Mouse (Mus musculus): ENCODE measurements around the gene Fbh1. TPM values are rescaled to one million over a fixed set of nuclear protein-coding genes. Genes with fewer than 3 reads are reported as not detected.
"Not testable (repeated sequence)": the region's sequence is repeated elsewhere in the genome, so short reads cannot be mapped to it uniquely, and the experiment has no call there.

Fbh1 gene
- polyA plus RNA-seq, 1 experiment from 2014 or later, result 97.6 TPM

- peaks cover 7% of the 10 kb centered on the region; the same call in 1 of the 2 replicates for H3K36me3 ChIP-seq
- H3K9ac ChIP-seq, result no peak overlapping the region
- no peak overlapping the region for H3K4me2 ChIP-seq
- H3K4me1 ChIP-seq (replicated peaks), result 0 out of 2 replicates have a peak, but pooled peaks cover 3% of the 10 kb centered on the region
- H3K9me3 ChIP-seq (replicated peaks), result no peaks in the 10 kb centered on the region
- H3K4me3 ChIP-seq, result no peak overlapping the region
- 74% methylated on average over 4 of the region's 4 CpGs for WGBS
- no peak for ATAC-seq (replicated peaks; ENCODE audit: insufficient number of reproducible peaks, insufficient read depth, low FRiP score, low read depth)
- no peaks in the 10 kb centered on the region for H3K27me3 ChIP-seq
- H3K27ac ChIP-seq, result no peak overlapping the region
Measured at GRCm38 (mm10) chr2:11714535-11714934, 62.8 kb downstream of the Fbh1 start.

- Histone ChIP-seq H3K9ac (no peak overlapping the region), H3K36me3 (no peaks in the 10 kb centered on the region), H3K4me2 (no peak overlapping the region), H3K4me3 (no peak overlapping the region), H3K4me1 (replicated peaks) (0 out of 2 replicates have a peak, but pooled peaks cover 3% of the 10 kb centered on the region), H3K9me3 (replicated peaks) (no peaks in the 10 kb centered on the region), H3K27me3 (no peaks in the 10 kb centered on the region), H3K27ac (no peak overlapping the region)
- ATAC-seq (replicated peaks; ENCODE audit: insufficient number of reproducible peaks, insufficient read depth, low FRiP score, low read depth), result no peak
- 67% methylated on average over 3 of the region's 3 CpGs for WGBS
Measured at GRCm38 (mm10) chr2:11713021-11713420, 64.4 kb downstream of the Fbh1 start.

GRCm38 (mm10) chr2:11712483-11712990 is 64.8 kb downstream of the Fbh1 start:
- ATAC-seq (replicated peaks; ENCODE audit: insufficient number of reproducible peaks, insufficient read depth, low FRiP score, low read depth), result no peak
- Histone ChIP-seq H3K4me1 (replicated peaks) (0 out of 2 replicates have a peak, but pooled peaks cover 3% of the 10 kb centered on the region), H3K27me3 (no peaks in the 10 kb centered on the region), H3K4me3 (no peak overlapping the region), H3K27ac (no peak overlapping the region), H3K9me3 (replicated peaks) (no peaks in the 10 kb centered on the region), H3K4me2 (no peak overlapping the region), H3K36me3 (no peaks in the 10 kb centered on the region), H3K9ac (no peak overlapping the region)
- WGBS, result 82% methylated on average over 6 of the region's 6 CpGs

GRCm38 (mm10) chr2:11710101-11710500 is 67.3 kb downstream of the Fbh1 start:
- not testable (repeated sequence) for H3K36me3 ChIP-seq; H3K4me3 ChIP-seq; H3K27me3 ChIP-seq; H3K9me3 ChIP-seq (replicated peaks); H3K27ac ChIP-seq; H3K4me2 ChIP-seq; H3K9ac ChIP-seq; ATAC-seq (replicated peaks; ENCODE audit: insufficient number of reproducible peaks, insufficient read depth, low FRiP score, low read depth)
- 48% methylated on average over 4 of the region's 4 CpGs for WGBS
- H3K4me1 ChIP-seq (replicated peaks), result peaks cover 12% of the 10 kb centered on the region

- Histone ChIP-seq H3K27me3 (no peaks in the 10 kb centered on the region; the same call in 1 of the 2 replicates), H3K27ac (0 out of 2 replicates have a peak overlapping the region, but pooled peaks have one; percentile 3), H3K4me1 (replicated peaks) (peaks cover 14% of the 10 kb centered on the region), H3K4me2 (no peak overlapping the region), H3K9me3 (replicated peaks) (no peaks in the 10 kb centered on the region), H3K9ac (no peak overlapping the region), H3K36me3 (no peaks in the 10 kb centered on the region), H3K4me3 (no peak overlapping the region)
- WGBS, result 75% methylated on average over 5 of the region's 5 CpGs
- ATAC-seq (replicated peaks; ENCODE audit: insufficient number of reproducible peaks, insufficient read depth, low FRiP score, low read depth), result no peak
Measured at GRCm38 (mm10) chr2:11708538-11708937, 68.8 kb downstream of the Fbh1 start.

GRCm38 (mm10) chr2:11706746-11707065 is 70.7 kb downstream of the Fbh1 start:
- no peaks in the 10 kb centered on the region for H3K9me3 ChIP-seq (replicated peaks)
- H3K9ac ChIP-seq, result no peak overlapping the region; the same call in 1 of the 2 replicates
- H3K4me3 ChIP-seq, result peak overlapping the region; percentile 78
- no peak overlapping the region for H3K27ac ChIP-seq
- 44% methylated on average over 6 of the region's 6 CpGs for WGBS
- no peaks in the 10 kb centered on the region; the same call in 1 of the 2 replicates for H3K27me3 ChIP-seq
- peaks cover 14% of the 10 kb centered on the region for H3K4me1 ChIP-seq (replicated peaks)
- ATAC-seq (replicated peaks; ENCODE audit: insufficient number of reproducible peaks, insufficient read depth, low FRiP score, low read depth), result no peak
- no peaks in the 10 kb centered on the region for H3K36me3 ChIP-seq
- peak overlapping the region; percentile 89 for H3K4me2 ChIP-seq

- Histone ChIP-seq H3K4me2 (peak overlapping the region; percentile 89), H3K27me3 (no peaks in the 10 kb centered on the region; the same call in 1 of the 2 replicates), H3K9ac (peak overlapping the region; percentile 73), H3K4me3 (peak overlapping the region; percentile 78), H3K9me3 (replicated peaks) (no peaks in the 10 kb centered on the region), H3K27ac (peak overlapping the region; percentile 81), H3K36me3 (no peaks in the 10 kb centered on the region), H3K4me1 (replicated peaks) (peaks cover 14% of the 10 kb centered on the region)
- 4% methylated on average over 28 of the region's 28 CpGs for WGBS
- peak; percentile 37; the same call in 1 of the 2 replicates for ATAC-seq (replicated peaks; ENCODE audit: insufficient number of reproducible peaks, insufficient read depth, low FRiP score, low read depth)
Measured at GRCm38 (mm10) chr2:11706030-11706745, 71.2 kb downstream of the Fbh1 start.

- H3K4me2 ChIP-seq, result peak within 1 kb of the TSS; percentile 89
- H3K27ac ChIP-seq, result peak within 1 kb of the TSS; percentile 81
Measured at GRCm38 (mm10) chr2:11705201-11706025, 72.0 kb downstream of the Fbh1 start, which contains the start of gene Il15ra. Gene Il15ra, plus strand, starts transcription at chr2:11705290.

GRCm38 (mm10) chr2:11699905-11700304 is 77.5 kb downstream of the Fbh1 start:
- H3K36me3 ChIP-seq, result no peaks in the 10 kb centered on the region
- H3K27ac ChIP-seq, result no peak overlapping the region
- H3K4me3 ChIP-seq, result no peak overlapping the region
- WGBS, result 83% methylated on average over 2 of the region's 2 CpGs
- H3K9ac ChIP-seq, result no peak overlapping the region
- no peak for ATAC-seq (replicated peaks; ENCODE audit: insufficient number of reproducible peaks, insufficient read depth, low FRiP score, low read depth)
- H3K4me1 ChIP-seq (replicated peaks), result peaks cover under 1% of the 10 kb centered on the region; the same call in 1 of the 2 replicates
- H3K9me3 ChIP-seq (replicated peaks), result no peaks in the 10 kb centered on the region
- no peak overlapping the region for H3K4me2 ChIP-seq
- no peaks in the 10 kb centered on the region; the same call in 1 of the 2 replicates for H3K27me3 ChIP-seq

More at GRCm38 (mm10) chr2:11705201-11706025, 72.0 kb downstream of the Fbh1 start, which contains the start of gene Il15ra:
- Histone ChIP-seq H3K36me3 (no peaks in the 10 kb centered on the region), H3K9ac (peak within 1 kb of the TSS; percentile 73), H3K4me3 (peak within 1 kb of the TSS; percentile 78), H3K4me1 (replicated peaks) (peaks cover 14% of the 10 kb centered on the region), H3K9me3 (replicated peaks) (no peaks in the 10 kb centered on the region), H3K27me3 (no peaks in the 10 kb centered on the region; the same call in 1 of the 2 replicates)
- WGBS, result under 1% methylated on average over 37 of the region's 37 CpGs
- ATAC-seq (replicated peaks; ENCODE audit: insufficient number of reproducible peaks, insufficient read depth, low FRiP score, low read depth), result peak; percentile 83

- no peak overlapping the region for H3K9ac ChIP-seq
- ATAC-seq (replicated peaks; ENCODE audit: insufficient number of reproducible peaks, insufficient read depth, low FRiP score, low read depth), result no peak
- H3K4me2 ChIP-seq, result no peak overlapping the region
- 61% methylated on average over 5 of the region's 5 CpGs for WGBS
- H3K4me3 ChIP-seq, result no peak overlapping the region
- H3K36me3 ChIP-seq, result no peaks in the 10 kb centered on the region
- H3K27me3 ChIP-seq, result no peaks in the 10 kb centered on the region
- no peak overlapping the region for H3K27ac ChIP-seq
- H3K4me1 ChIP-seq (replicated peaks), result no peaks in the 10 kb centered on the region
- H3K9me3 ChIP-seq (replicated peaks), result no peaks in the 10 kb centered on the region
Measured at GRCm38 (mm10) chr2:11698994-11699393, 78.4 kb downstream of the Fbh1 start.

- H3K9ac ChIP-seq, result no peak overlapping the region
- no peak overlapping the region for H3K4me3 ChIP-seq
- H3K27ac ChIP-seq, result no peak overlapping the region
- no peaks in the 10 kb centered on the region for H3K9me3 ChIP-seq (replicated peaks)
- WGBS, result 58% methylated on average over 2 of the region's 2 CpGs
- no peaks in the 10 kb centered on the region for H3K27me3 ChIP-seq
- no peak for ATAC-seq (replicated peaks; ENCODE audit: insufficient number of reproducible peaks, insufficient read depth, low FRiP score, low read depth)
- no peaks in the 10 kb centered on the region for H3K36me3 ChIP-seq
- H3K4me2 ChIP-seq, result no peak overlapping the region
- H3K4me1 ChIP-seq (replicated peaks), result no peaks in the 10 kb centered on the region
Measured at GRCm38 (mm10) chr2:11695867-11696266, 81.5 kb downstream of the Fbh1 start.

Measured in heart, embryonic 15.5 days (tissue).